Mouse (Mus musculus) megakaryocyte, embryonic 14.5 days (primary cell): ENCODE measurements around the gene Sntb2. TPM values are rescaled to one million over a fixed set of nuclear protein-coding genes. Genes with fewer than 3 reads are reported as not detected.
"Not testable (repeated sequence)": the region's sequence is repeated elsewhere in the genome, so short reads cannot be mapped to it uniquely, and the experiment has no call there.

Source experiments
- H3K27me3 ChIP-seq: replicated peaks from 2 replicates; pipeline ENCODE3; 2012; ENCODE audit warnings: inconsistent platforms
- H3K36me3 ChIP-seq: replicated peaks from 2 replicates; pipeline ENCODE3; 2012; ENCODE audit warnings: low read length, inconsistent platforms, mixed read lengths
- H3K4me1 ChIP-seq: 2 replicates; pipeline ENCODE4 v1.6.1; 2012; ENCODE audit warnings: inconsistent platforms
- H3K4me3 ChIP-seq: replicated peaks from 2 replicates; pipeline ENCODE3; 2012; ENCODE audit warnings: moderate library complexity, mild to moderate bottlenecking, inconsistent platforms
- H3K9me3 ChIP-seq: 2 replicates; pipeline ENCODE4 v1.6.1; 2012; ENCODE audit warnings: inconsistent platforms
- FLI1 ChIP-seq: IDR thresholded peaks from 2 replicates; pipeline ENCODE4 v1.6.1; 2012; ENCODE audit warnings: low read length, inconsistent platforms, mixed read lengths
- GATA1 ChIP-seq: IDR thresholded peaks from 3 replicates; pipeline ENCODE4 v1.6.1; 2012; ENCODE audit warnings: mixed read lengths, low read length, inconsistent platforms, borderline replicate concordance
- polyA plus RNA-seq: library from polyadenylated mRNA; stranded (reverse); fragments of >175 nt; gene quantifications from 2 replicates; pipeline ENCODE4 v1.2.3, GENCODE M21; 2012; ENCODE audit warnings: low replicate concordance; ENCODE audit not compliant: insufficient read depth

Gene Sntb2
- polyA plus RNA-seq, 1 experiment = 0.63 TPM

DNA sequence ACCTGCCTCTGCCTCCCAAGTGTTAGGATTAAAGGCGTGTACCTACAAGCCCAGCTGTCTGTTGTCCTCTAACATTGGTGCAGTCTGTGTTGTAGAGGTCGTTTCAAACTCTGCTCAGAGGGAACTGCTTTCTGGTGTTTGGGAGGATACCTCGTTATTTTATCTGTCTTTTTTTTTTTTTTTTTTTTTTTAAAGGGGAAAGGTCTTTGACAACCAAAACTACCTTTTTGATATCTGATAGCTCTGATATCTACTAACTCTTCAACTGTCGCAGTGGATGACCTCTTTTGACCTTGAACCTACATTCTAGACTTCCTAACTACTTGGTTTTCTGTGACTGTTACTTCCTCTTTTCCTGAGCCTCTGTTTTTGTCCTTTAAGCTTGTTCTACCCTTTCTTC lies 29.0 kb downstream of the Sntb2 start:
- Histone ChIP-seq H3K4me1 (peaks cover 3% of the 10 kb centered on the region), H3K9me3 (no peaks in the 10 kb centered on the region), H3K27me3 (no peaks in the 10 kb centered on the region), H3K4me3 (no peak overlapping the region), H3K36me3 (no peaks in the 10 kb centered on the region)
- no peak for TF ChIP-seq GATA1
- no peak for TF ChIP-seq FLI1

GRCm38 (mm10) chr8:106969964-106970363 lies 34.4 kb downstream of the Sntb2 start:
- TF ChIP-seq FLI1 = no peak
- no peak for TF ChIP-seq GATA1
- Histone ChIP-seq H3K27me3 (peaks cover 2% of the 10 kb centered on the region), H3K4me1 (peaks cover 16% of the 10 kb centered on the region), H3K4me3 (no peak overlapping the region), H3K9me3 (no peaks in the 10 kb centered on the region), H3K36me3 (no peaks in the 10 kb centered on the region)

DNA sequence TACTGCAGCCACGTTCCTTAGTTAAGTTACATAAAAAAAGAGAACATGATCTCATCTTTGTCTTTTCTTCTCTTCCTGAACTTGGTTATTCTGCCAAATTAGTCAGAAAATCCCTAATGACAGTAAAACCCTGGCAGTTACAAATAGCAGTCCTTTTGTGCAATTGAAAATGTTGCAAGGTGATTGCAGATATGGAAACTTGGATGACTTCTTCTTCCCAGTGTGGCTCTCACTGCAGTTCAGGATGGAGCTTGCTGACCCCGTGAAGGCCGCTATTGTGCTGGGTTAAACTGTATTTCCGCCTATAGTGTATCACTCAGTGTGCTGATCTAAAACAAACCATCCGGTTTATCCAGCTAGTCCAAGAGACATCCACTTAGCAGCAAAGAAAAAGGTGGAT lies 36.4 kb downstream of the Sntb2 start:
- TF ChIP-seq GATA1 = no peak
- no peak for TF ChIP-seq FLI1
- H3K4me1 ChIP-seq = peaks cover 14% of the 10 kb centered on the region
- no peaks in the 10 kb centered on the region for H3K9me3 ChIP-seq
- no peak overlapping the region for H3K4me3 ChIP-seq
- H3K36me3 ChIP-seq = no peaks in the 10 kb centered on the region
- H3K27me3 ChIP-seq = peaks cover 2% of the 10 kb centered on the region

DNA sequence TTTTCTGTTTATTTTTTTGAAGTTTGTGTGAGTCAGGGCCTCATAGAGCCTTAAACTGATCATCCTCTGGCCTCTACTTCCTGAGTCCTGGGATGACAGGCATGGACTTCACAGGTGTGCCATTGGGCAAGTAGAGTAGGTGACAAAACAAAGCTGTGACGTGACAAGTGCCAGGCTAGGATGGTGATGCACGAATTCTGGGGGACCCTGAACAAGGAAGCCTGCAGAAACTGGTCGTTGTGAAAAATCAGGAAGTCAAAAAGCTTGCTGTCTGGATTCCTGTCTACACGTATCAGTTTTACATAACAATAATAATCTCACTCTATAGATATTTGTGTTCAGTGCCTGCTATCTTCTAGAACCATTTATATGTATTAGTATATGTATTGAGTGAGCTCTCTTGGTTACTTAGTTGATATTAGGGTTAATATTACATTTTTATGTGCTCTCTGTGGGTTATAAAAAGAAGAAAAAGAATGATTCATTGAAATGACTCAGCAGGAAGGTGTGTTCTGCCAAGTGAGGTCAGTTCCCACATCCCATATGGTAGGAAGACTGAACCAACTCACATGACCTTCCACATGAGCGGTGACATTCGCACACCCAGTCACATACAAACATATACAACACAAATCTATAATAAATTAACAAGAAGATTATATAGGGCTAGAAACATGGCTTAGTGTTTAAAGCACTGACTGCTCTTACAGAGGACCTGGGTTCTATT lies 37.2 kb downstream of the Sntb2 start:
- no peaks in the 10 kb centered on the region for H3K36me3 ChIP-seq
- TF ChIP-seq FLI1 (no peak), GATA1 (no peak)
- peaks cover 14% of the 10 kb centered on the region for H3K4me1 ChIP-seq
- H3K9me3 ChIP-seq = no peaks in the 10 kb centered on the region
- H3K27me3 ChIP-seq = peaks cover 6% of the 10 kb centered on the region
- peak overlapping the region; percentile 62 for H3K4me3 ChIP-seq

DNA sequence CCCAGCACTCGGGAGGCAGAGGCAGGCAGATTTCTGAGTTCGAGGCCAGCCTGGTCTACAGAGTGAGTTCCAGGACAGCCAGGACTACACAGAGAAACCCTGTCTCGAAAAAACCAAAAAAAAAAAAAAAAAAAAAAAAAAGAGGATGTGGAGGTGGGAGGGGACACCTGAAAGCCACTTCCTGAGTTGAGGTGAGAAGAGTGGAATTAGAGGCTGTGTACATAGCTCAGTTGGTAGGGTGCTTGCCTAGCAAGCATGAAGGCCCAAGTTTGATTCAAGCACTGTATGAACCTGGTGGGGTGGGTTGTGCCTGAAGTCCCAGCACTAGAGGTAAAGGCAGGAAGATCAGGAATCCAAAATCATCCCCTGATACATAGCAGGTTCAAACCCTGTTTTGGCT lies 38.0 kb downstream of the Sntb2 start:
- H3K9me3 ChIP-seq, H3K27me3 ChIP-seq, H3K36me3 ChIP-seq, H3K4me3 ChIP-seq: not testable (repeated sequence)
- peaks cover 14% of the 10 kb centered on the region for H3K4me1 ChIP-seq

DNA sequence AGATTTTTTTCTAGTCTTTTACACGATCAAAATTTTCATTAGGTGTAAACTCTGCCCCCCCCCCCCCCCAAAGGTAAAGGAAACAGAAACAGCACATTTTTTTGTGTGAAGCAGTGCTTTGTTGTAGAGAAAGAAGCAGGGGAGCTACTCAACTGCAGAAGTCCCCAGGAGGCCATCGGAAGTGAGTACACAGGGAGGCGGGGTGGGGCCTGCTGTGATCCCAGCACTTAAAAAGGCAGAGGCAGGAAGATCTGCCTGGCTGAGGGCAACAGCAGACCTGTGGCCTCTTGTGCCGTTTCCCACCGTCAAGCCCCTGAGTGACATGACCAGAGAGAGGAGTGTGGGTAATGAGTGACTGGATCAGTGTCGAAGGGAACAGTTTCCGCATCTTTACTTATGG lies 39.2 kb downstream of the Sntb2 start:
- no peak for TF ChIP-seq GATA1
- TF ChIP-seq FLI1 = no peak
- peaks cover 14% of the 10 kb centered on the region for H3K4me1 ChIP-seq
- H3K27me3 ChIP-seq = peaks cover 6% of the 10 kb centered on the region
- H3K9me3 ChIP-seq = no peaks in the 10 kb centered on the region
- H3K36me3 ChIP-seq = no peaks in the 10 kb centered on the region
- no peak overlapping the region for H3K4me3 ChIP-seq

GRCm38 (mm10) chr8:106975764-106976163 lies 40.2 kb downstream of the Sntb2 start:
- no peak overlapping the region for H3K4me3 ChIP-seq
- H3K36me3 ChIP-seq = no peaks in the 10 kb centered on the region
- no peaks in the 10 kb centered on the region for H3K9me3 ChIP-seq
- no peak for TF ChIP-seq FLI1
- TF ChIP-seq GATA1 = no peak
- peaks cover 14% of the 10 kb centered on the region for H3K4me1 ChIP-seq
- H3K27me3 ChIP-seq = peaks cover 6% of the 10 kb centered on the region

DNA sequence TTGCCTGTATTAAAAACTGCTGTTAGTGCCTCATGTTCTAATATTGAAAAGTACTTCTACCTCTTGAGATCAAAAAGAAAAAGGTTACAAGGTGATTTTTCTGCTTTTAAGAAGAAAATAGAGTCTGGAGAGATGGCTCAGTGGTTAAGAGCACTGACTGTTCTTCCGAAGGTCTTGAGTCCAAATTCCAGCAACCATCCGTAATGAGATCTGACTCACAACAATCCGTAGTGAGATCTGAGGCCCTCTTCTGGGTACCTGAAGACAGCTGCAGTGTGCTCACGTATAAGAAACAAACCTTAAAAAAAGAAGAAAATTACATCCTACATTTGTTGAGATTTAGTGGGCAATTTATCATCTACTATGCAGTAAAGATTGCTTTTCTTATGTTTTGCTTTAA lies 40.9 kb downstream of the Sntb2 start:
- no peak for TF ChIP-seq FLI1
- TF ChIP-seq GATA1 = no peak
- H3K4me1 ChIP-seq = peaks cover 14% of the 10 kb centered on the region
- H3K36me3 ChIP-seq = no peaks in the 10 kb centered on the region

DNA sequence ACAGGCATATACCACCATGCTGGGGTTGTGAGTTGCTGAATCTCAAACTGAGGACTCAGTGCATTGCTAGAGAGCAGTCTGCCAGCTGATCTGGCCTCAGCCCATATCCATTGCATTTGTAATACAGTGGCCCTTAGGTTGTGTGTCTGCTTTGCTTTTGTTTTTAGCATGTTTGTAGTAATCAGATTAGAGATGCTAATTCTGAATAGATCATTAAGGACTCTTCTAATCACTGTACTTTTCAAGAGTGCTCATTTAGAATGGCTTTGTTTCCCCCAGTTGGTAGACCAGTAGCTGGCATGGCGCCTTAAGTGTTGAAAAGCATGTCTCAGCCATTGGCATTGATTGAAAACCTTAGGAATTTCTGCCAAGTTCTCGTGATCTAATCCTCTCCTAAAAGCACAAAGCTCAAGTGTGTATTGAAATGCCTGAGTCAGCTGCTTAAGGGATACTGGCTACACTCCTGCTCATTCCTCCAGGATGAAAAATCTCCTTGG lies 43.3 kb downstream of the Sntb2 start:
- no peak for TF ChIP-seq GATA1
- no peak for TF ChIP-seq FLI1
- peaks cover 4% of the 10 kb centered on the region; the same call in 1 of the 2 replicates for H3K4me1 ChIP-seq
- peaks cover 6% of the 10 kb centered on the region for H3K27me3 ChIP-seq
- no peaks in the 10 kb centered on the region for H3K9me3 ChIP-seq
- H3K4me3 ChIP-seq = no peak overlapping the region
- H3K36me3 ChIP-seq = no peaks in the 10 kb centered on the region

More for the DNA sequence above, 40.9 kb downstream of the Sntb2 start:
- Histone ChIP-seq H3K9me3 (no peaks in the 10 kb centered on the region), H3K4me3 (no peak overlapping the region), H3K27me3 (peaks cover 6% of the 10 kb centered on the region)

- Histone ChIP-seq H3K36me3 (no peaks in the 10 kb centered on the region), H3K27me3 (peaks cover 5% of the 10 kb centered on the region), H3K4me3 (no peak overlapping the region), H3K4me1 (peaks cover 4% of the 10 kb centered on the region; the same call in 1 of the 2 replicates), H3K9me3 (no peaks in the 10 kb centered on the region)
- TF ChIP-seq FLI1 (no peak), GATA1 (no peak)
These were observed 49.9 kb downstream of the Sntb2 start for GRCm38 (mm10) chr8:106985404-106985821.
